Comparison of ENCODE assay signal across 9 mouse cellular contexts in genomic region chr11:69578301-69578700, GRCm38 (mm10). TPM values are rescaled to one million over a fixed set of nuclear protein-coding genes. Genes with fewer than 3 reads are reported as not detected.
DNase-seq lines count a peak whose midpoint lies in the region; ATAC-seq lines count a peak whose summit lies in the region.
"Had no signal": no experiment of that assay in that cellular context is flagged by ENCODE, and none has a peak within 500 bp of the region (broad histone marks: within the 10 kb centered on the region; RNA-seq: fewer than 3 reads in every experiment).

No protein-coding gene starts in this region.

- peak overlapping the region; percentile 89 for H3K4me2 ChIP-seq in kidney, embryonic 16.5 days (replicated peaks; ENCODE audit: low read depth, low read length)
- H3K4me2 ChIP-seq in hindbrain, embryonic 14.5 days (replicated peaks): peak overlapping the region; percentile 94
- peak overlapping the region; percentile 90 for H3K4me2 ChIP-seq in midbrain, embryonic 14.5 days (ENCODE audit: low read length)

- H3K36me3 ChIP-seq in kidney, embryonic 16.5 days (ENCODE audit: insufficient read depth, low read length): 0 out of 2 replicates have a peak, but pooled peaks cover 10% of the 10 kb centered on the region
- H3K36me3 ChIP-seq in embryonic facial prominence, embryonic 10.5 days (replicated peaks): peaks cover 51% of the 10 kb centered on the region
- H3K36me3 ChIP-seq in hindbrain, embryonic 14.5 days (replicated peaks; ENCODE audit: control insufficient read depth, insufficient read depth): 0 out of 2 replicates have a peak, but pooled peaks cover 12% of the 10 kb centered on the region
- H3K36me3 ChIP-seq in midbrain, embryonic 14.5 days (ENCODE audit: control insufficient read depth, insufficient read depth, low read length): peaks cover 6% of the 10 kb centered on the region; the same call in 1 of the 2 replicates

- 12% methylated on average over 15 of the region's 15 CpGs for WGBS in kidney, embryonic 16.5 days
- 15% methylated on average over 15 of the region's 15 CpGs for WGBS in embryonic facial prominence, embryonic 10.5 days
- 15% methylated on average over 15 of the region's 15 CpGs for WGBS in hindbrain, embryonic 14.5 days
- 11% methylated on average over 15 of the region's 15 CpGs for WGBS in midbrain, embryonic 14.5 days

- peak overlapping the region; percentile 94 for H3K4me3 ChIP-seq in kidney, embryonic 16.5 days (ENCODE audit: low read length)
- peak overlapping the region; percentile 91 for H3K4me3 ChIP-seq in embryonic facial prominence, embryonic 10.5 days
- H3K4me3 ChIP-seq in hindbrain, embryonic 14.5 days (replicated peaks; ENCODE audit: low read length): peak overlapping the region; percentile 72
- H3K4me3 ChIP-seq in midbrain, embryonic 14.5 days (replicated peaks; ENCODE audit: low read depth, low read length): peak overlapping the region; percentile 73

- H3K27ac ChIP-seq in kidney, embryonic 16.5 days (ENCODE audit: low read length): peak overlapping the region; percentile 55; the same call in 1 of the 2 replicates
- peak overlapping the region; percentile 93 for H3K27ac ChIP-seq in embryonic facial prominence, embryonic 10.5 days (replicated peaks)
- H3K27ac ChIP-seq in hindbrain, embryonic 14.5 days: no peak overlapping the region
- H3K27ac ChIP-seq in midbrain, embryonic 14.5 days (replicated peaks; ENCODE audit: low read depth, low read length): no peak overlapping the region

- no peak for ATAC-seq in kidney, embryonic 16.5 days (ENCODE audit: low FRiP score, low TSS enrichment)
- no peak for ATAC-seq in hindbrain, embryonic 14.5 days (ENCODE audit: low FRiP score)
- ATAC-seq in midbrain, embryonic 14.5 days (ENCODE audit: low FRiP score, low TSS enrichment): no peak

- H3K4me1 ChIP-seq in kidney, embryonic 16.5 days (ENCODE audit: insufficient read depth, low read length): peaks cover 25% of the 10 kb centered on the region
- H3K4me1 ChIP-seq in embryonic facial prominence, embryonic 10.5 days: peaks cover 46% of the 10 kb centered on the region
- peaks cover 29% of the 10 kb centered on the region for H3K4me1 ChIP-seq in hindbrain, embryonic 14.5 days (replicated peaks; ENCODE audit: control insufficient read depth, insufficient read depth, low read length)
- peaks cover 26% of the 10 kb centered on the region for H3K4me1 ChIP-seq in midbrain, embryonic 14.5 days (ENCODE audit: control insufficient read depth, insufficient read depth, low read length)

- H3K9ac ChIP-seq in kidney, embryonic 16.5 days (replicated peaks; ENCODE audit: low read length): peak overlapping the region; percentile 83
- peak overlapping the region; percentile 78 for H3K9ac ChIP-seq in hindbrain, embryonic 14.5 days
- peak overlapping the region; percentile 75 for H3K9ac ChIP-seq in midbrain, embryonic 14.5 days (replicated peaks; ENCODE audit: low read length)

- H3K9me3 ChIP-seq in kidney, embryonic 16.5 days (ENCODE audit: low read length): no peaks in the 10 kb centered on the region
- no peaks in the 10 kb centered on the region for H3K9me3 ChIP-seq in embryonic facial prominence, embryonic 10.5 days
- no peaks in the 10 kb centered on the region for H3K9me3 ChIP-seq in hindbrain, embryonic 14.5 days (ENCODE audit: control insufficient read depth, low read length)
- no peaks in the 10 kb centered on the region for H3K9me3 ChIP-seq in midbrain, embryonic 14.5 days (ENCODE audit: control insufficient read depth, low read length)

- intact Hi-C loops in gastrocnemius, postnatal 36 days (cut with DNase I): no loop called here

- DNase-seq in kidney, postnatal 36 days: no peak
- DNase-seq in embryonic facial prominence, embryonic 10.5 days (ENCODE audit: low spot score): no peak
- DNase-seq in hindbrain, embryonic 14.5 days (ENCODE audit: low spot score): no peak
- no peak for DNase-seq in midbrain, embryonic 14.5 days
- DNase-seq in right cerebral cortex, postnatal 4 days: no peak
- no peak for DNase-seq in gastrocnemius, postnatal 36 days
- no peak for DNase-seq in urinary bladder, postnatal 25 days (ENCODE audit: low spot score)
- DNase-seq: right cerebral cortex, adult 18-20 months had no signal

- no peaks in the 10 kb centered on the region for H3K27me3 ChIP-seq in kidney, embryonic 16.5 days (ENCODE audit: insufficient read depth, low read length)
- no peaks in the 10 kb centered on the region for H3K27me3 ChIP-seq in embryonic facial prominence, embryonic 10.5 days (replicated peaks; ENCODE audit: low read depth, poor library complexity, severe bottlenecking)
- no peaks in the 10 kb centered on the region for H3K27me3 ChIP-seq in hindbrain, embryonic 14.5 days (ENCODE audit: control insufficient read depth, insufficient read depth, low read length)
- no peaks in the 10 kb centered on the region for H3K27me3 ChIP-seq in midbrain, embryonic 14.5 days (ENCODE audit: control insufficient read depth, insufficient read depth, low read length)

RNA-seq across cellular contexts. Expression of gene Wrap53, which starts 1.8 kb away (rescaled TPM):
- polyA plus RNA-seq in kidney, embryonic 16.5 days (2015; fragmentation: Nextera tagmentation; extraction: Ambion mirVana): 29.3 and 30.3 TPM in 2 replicates
- 41.6 and 43.5 TPM in 2 replicates for polyA plus RNA-seq in embryonic facial prominence, embryonic 10.5 days (2016; fragmentation: Nextera tagmentation; extraction: Ambion mirVana)
- polyA plus RNA-seq in hindbrain, embryonic 14.5 days (2014; fragmentation: Nextera tagmentation; extraction: Ambion mirVana): 15.6 and 16.8 TPM in 2 replicates
- polyA plus RNA-seq in midbrain, embryonic 14.5 days (2014; fragmentation: Nextera tagmentation; extraction: Ambion mirVana): 22.5 and 22.7 TPM in 2 replicates
- total RNA-seq in gastrocnemius, postnatal 36 days (2021): 1 to 10 TPM; 2.6 to 2.8 TPM

RNA-seq across cellular contexts. Expression of gene Trp53, which starts 1.9 kb away (rescaled TPM):
- 191 and 205 TPM in 2 replicates for polyA plus RNA-seq in kidney, embryonic 16.5 days (2015; fragmentation: Nextera tagmentation; extraction: Ambion mirVana)
- polyA plus RNA-seq in embryonic facial prominence, embryonic 10.5 days (2016; fragmentation: Nextera tagmentation; extraction: Ambion mirVana): 219 and 225 TPM in 2 replicates
- 55.7 TPM in 2 replicates for polyA plus RNA-seq in hindbrain, embryonic 14.5 days (2014; fragmentation: Nextera tagmentation; extraction: Ambion mirVana)
- polyA plus RNA-seq in midbrain, embryonic 14.5 days (2014; fragmentation: Nextera tagmentation; extraction: Ambion mirVana): 66.1 and 69.2 TPM in 2 replicates
- 10 to 100 TPM; 10.7 to 15.8 TPM for total RNA-seq in gastrocnemius, postnatal 36 days (2021)

RNA-seq across cellular contexts. Expression of gene Efnb3, which starts 18.3 kb away (rescaled TPM):
- polyA plus RNA-seq in kidney, embryonic 16.5 days (2015; fragmentation: Nextera tagmentation; extraction: Ambion mirVana): 11.8 and 12.6 TPM in 2 replicates
- polyA plus RNA-seq in embryonic facial prominence, embryonic 10.5 days (2016; fragmentation: Nextera tagmentation; extraction: Ambion mirVana): 29.5 and 29.8 TPM in 2 replicates
- polyA plus RNA-seq in hindbrain, embryonic 14.5 days (2014; fragmentation: Nextera tagmentation; extraction: Ambion mirVana): 39.9 and 40.8 TPM in 2 replicates
- polyA plus RNA-seq in midbrain, embryonic 14.5 days (2014; fragmentation: Nextera tagmentation; extraction: Ambion mirVana): 40.7 and 109 TPM in 2 replicates
- under 1 TPM; 0.23 to 0.62 TPM for total RNA-seq in gastrocnemius, postnatal 36 days (2021)

RNA-seq across cellular contexts. Expression of gene Atp1b2, which starts 27.4 kb away (rescaled TPM):
- polyA plus RNA-seq in kidney, embryonic 16.5 days (2015; fragmentation: Nextera tagmentation; extraction: Ambion mirVana): 12.3 and 14.3 TPM in 2 replicates
- polyA plus RNA-seq in embryonic facial prominence, embryonic 10.5 days (2016; fragmentation: Nextera tagmentation; extraction: Ambion mirVana): 3.2 TPM in 2 replicates
- 72.1 and 94.2 TPM in 2 replicates for polyA plus RNA-seq in hindbrain, embryonic 14.5 days (2014; fragmentation: Nextera tagmentation; extraction: Ambion mirVana)
- 46.5 and 46.7 TPM in 2 replicates for polyA plus RNA-seq in midbrain, embryonic 14.5 days (2014; fragmentation: Nextera tagmentation; extraction: Ambion mirVana)
- total RNA-seq in gastrocnemius, postnatal 36 days (2021): 100 to 1,000 TPM; 380 to 461 TPM

RNA-seq across cellular contexts. Expression of gene Dnah2, which starts 29.4 kb away (rescaled TPM):
- polyA plus RNA-seq in kidney, embryonic 16.5 days (2015; fragmentation: Nextera tagmentation; extraction: Ambion mirVana): 0.69 and 0.90 TPM in 2 replicates
- polyA plus RNA-seq in embryonic facial prominence, embryonic 10.5 days (2016; fragmentation: Nextera tagmentation; extraction: Ambion mirVana): 1.3 and 1.4 TPM in 2 replicates
- 4.8 and 4.9 TPM in 2 replicates for polyA plus RNA-seq in hindbrain, embryonic 14.5 days (2014; fragmentation: Nextera tagmentation; extraction: Ambion mirVana)
- 4.8 and 5.7 TPM in 2 replicates for polyA plus RNA-seq in midbrain, embryonic 14.5 days (2014; fragmentation: Nextera tagmentation; extraction: Ambion mirVana)
- under 1 TPM; 0.13 to 0.27 TPM for total RNA-seq in gastrocnemius, postnatal 36 days (2021)

Comparison
In these comparisons a context has a peak if more than half of its experiments do, and no peak if none do; other contexts are left out.
1. H3K27ac ChIP-seq: peak in kidney, embryonic 16.5 days (single experiment) and embryonic facial prominence, embryonic 10.5 days (single experiment); none in hindbrain, embryonic 14.5 days (single experiment) and midbrain, embryonic 14.5 days (single experiment).
2. Peak in every context shown above with its lines, with median percentiles within 50 percentile points of each other: H3K4me2 ChIP-seq, H3K4me3 ChIP-seq and H3K9ac ChIP-seq.